Mouse (Mus musculus): ENCODE results near the gene Aloxe3. TPM values are rescaled to one million over a fixed set of nuclear protein-coding genes. Genes with fewer than 3 reads are reported as not detected.

Gene Aloxe3
- total RNA-seq, 2 experiments from 2014 or later, result 5.8 to 6.6 TPM

DNA sequence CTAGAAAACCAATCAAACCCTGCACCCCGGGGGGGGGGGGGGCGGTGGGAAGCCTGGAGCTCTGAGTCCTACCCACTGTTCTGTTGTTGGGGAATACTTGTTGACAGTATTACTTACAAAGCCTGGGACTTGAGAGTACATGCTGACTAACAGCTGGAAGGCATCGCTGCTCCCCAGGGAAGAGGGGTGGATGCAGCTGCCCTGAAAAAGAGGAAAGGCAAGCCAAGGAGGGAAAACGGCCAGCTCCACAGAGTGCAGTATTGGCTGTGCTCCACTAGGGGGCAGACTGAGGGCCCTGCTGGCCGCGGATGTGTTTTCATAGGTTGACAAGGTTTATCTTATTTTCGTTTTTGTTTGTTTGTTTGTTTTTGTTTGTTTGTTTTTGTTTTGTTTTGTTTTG, 45.9 kb downstream of the Aloxe3 start:
- DNase-seq (ENCODE audit: low spot score in 2 of 2), result peak; percentile 75 to 81

DNA sequence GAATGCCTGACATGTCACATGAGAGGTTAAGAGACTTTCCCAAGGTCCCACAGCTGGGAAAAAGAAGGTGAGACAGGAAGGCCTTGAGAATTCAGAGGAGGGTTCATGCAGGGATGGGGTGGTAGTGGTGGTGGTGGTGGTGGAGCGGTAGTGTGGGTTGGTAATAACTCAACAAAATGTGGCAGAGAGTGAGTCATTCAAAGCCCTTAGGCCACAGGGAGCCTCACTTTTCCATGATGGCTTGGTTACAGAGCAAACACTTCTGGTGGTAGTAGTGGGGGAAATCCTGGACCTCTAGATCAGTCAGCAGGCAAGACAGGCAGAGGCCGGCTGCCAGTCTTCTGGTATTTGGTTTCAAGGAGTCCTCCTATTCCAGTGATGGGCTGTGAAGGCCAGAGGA, 46.9 kb downstream of the Aloxe3 start:
- no peak for DNase-seq (ENCODE audit: low spot score in 2 of 2)

DNA sequence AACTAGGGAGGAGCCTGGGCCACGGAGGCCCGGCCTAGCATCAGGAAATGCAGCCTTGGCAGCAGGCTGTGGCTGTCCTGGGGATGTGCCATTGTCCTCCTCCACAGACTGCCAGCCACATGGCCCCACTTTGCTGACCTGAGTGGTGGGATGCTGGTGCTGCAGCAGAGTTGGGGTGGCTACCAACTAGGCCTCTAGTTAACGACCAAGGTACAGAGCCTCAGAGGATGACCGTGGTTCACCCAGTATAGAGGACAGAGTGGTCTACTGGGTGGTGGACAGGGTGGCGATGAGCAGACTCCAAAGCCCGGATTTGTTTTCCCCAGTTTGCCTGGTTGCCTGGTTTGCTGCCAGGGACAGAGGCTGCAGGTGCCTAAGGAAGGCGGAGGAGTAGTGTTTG, 49.0 kb downstream of the Aloxe3 start:
- no peak for DNase-seq (ENCODE audit: low spot score in 2 of 2)

DNA sequence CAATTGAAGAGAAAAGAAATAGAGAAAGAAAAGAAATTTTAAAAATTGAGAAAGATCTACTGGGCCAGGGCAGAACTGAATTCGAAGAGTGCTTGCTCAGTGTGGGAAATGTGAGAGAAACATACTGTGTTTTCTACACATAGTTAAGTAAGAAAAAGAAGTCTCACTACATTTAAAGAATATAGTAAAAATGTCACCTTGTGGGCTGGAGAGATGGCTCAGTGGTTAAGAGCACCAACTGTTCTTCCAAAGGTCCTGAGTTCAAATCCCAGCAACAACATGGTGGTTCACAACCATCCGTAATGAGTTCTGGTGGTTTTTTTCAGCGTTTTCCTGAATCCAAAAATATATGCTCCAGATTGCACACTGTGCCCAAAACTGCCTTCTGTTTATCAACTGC, 52.8 kb downstream of the Aloxe3 start:
- DNase-seq (ENCODE audit: low spot score in 2 of 2), result no peak

DNA sequence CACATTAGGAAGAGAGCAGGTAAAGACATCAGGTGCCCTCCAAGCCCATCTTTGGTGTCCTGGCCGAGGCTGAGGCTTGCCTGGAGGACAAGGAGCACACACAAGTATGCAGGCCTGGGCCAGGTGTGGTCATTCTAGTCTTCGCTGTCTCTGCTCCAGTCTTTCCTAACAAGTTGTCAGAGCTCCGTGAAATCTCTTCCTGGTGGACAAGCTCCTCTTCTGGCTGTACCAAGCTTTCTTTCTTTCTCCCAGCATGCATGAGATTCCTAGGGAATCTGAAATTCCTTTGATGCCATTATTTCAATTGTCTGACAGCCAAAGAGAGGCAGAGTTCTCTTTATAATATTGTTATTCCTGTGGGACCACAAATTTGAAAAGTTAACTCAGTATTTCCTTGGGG, 53.8 kb downstream of the Aloxe3 start:
- DNase-seq (ENCODE audit: low spot score in 2 of 2), result no peak

DNA sequence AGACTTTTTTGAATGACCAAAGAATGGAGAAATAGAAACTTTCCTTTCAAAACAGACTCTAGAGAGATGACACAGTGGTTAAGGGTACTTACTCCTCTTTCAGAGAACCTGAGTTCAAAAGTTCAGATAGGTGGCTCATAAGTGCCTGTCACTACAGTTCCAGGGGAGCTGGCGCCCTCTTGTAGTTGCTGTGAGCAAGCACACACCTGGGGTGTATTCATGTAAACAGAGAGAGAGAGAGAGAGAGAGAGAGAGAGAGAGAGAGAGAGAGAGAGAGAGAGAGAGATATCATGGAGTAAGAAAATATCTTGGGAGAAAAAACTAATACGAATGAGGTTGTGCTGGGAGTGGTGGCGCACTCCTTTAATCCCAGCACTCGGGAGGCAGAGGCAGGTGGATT, 54.4 kb downstream of the Aloxe3 start:
- DNase-seq (ENCODE audit: low spot score in 2 of 2), result no peak

DNA sequence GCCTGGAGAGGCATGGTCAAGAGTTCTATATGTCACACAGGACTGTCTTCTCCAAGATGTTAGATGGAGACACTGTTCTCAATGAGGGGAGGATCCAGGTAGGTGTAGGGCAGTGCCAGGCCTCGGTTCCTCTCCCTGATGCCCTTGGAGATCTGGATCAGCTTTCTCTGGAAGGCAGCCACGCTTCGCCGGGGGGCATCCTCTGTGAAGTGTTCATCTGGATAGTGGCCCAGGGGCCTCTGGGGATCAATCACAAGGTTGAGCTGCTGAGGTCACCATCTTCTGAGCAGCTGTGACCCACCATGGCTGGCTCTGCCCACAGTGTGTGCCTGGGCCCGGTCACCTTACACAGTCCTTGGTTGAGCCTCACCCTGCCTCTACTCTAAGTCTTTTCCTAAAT, 59.3 kb downstream of the Aloxe3 start:
- no peak for DNase-seq (ENCODE audit: low spot score in 2 of 2)

DNA sequence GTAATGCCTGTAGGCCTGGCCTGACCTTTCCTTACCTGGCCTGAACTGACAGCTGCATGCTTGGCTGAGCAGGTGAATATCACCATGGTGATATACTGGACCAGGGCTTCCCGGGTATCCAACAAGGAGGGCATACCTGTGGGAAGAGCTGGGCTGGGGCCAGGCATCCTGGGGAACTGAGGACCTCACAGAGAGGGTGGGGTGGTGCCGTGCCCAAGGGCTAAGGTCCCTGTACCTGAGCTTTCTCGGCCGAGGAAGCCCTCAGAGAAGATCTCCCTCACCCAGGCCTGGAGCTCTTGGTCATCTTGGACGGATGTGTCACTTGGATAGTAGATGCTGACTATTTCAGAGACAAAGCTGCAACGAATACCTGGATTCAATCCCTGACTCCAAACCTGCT, 60.2 kb downstream of the Aloxe3 start:
- DNase-seq (ENCODE audit: low spot score in 2 of 2), result no peak

DNA sequence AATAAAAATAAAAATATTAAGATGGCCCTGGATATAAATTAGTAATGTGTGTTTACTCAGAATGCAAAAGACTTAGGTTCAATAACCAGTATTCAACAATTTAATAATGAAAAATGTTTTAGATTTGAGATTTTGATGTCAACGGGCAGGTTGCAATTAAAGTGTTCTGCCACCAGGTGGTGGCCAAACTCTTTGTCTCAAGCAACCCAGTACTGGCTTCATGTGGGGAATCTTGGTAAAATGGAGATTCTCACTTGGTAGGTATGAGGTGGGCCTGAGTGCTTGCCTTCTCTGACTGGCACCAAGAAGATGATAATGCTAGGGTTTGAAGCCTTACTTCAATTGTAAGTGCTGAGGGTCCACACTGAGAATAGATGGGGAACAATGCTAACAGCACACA, 67.1 kb downstream of the Aloxe3 start:
- DNase-seq (ENCODE audit: low spot score in 2 of 2), result peak; percentile 48 to 65

DNA sequence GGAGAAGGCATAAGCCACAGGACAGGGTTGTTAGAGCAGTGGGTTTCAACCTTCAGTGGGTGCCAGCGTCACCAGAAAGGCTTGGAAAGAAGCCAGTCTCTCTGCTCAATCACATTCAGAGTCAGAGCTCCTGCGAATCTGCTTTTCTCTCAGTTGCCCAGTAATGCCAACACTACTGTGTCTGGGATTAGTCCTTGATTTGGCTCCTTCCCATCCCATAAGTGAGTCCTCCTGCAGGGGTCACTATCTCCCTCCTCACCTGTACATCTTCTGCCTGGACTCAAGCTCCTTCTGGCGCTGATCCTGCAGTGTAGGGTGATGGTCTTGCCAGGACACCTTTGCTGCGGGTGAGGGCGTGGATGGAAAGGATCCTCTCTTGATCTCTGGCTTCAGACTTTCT, 71.1 kb downstream of the Aloxe3 start:
- peak in 1 of 2 experiments; percentile 24 for DNase-seq (ENCODE audit: low spot score in 2 of 2)

DNA sequence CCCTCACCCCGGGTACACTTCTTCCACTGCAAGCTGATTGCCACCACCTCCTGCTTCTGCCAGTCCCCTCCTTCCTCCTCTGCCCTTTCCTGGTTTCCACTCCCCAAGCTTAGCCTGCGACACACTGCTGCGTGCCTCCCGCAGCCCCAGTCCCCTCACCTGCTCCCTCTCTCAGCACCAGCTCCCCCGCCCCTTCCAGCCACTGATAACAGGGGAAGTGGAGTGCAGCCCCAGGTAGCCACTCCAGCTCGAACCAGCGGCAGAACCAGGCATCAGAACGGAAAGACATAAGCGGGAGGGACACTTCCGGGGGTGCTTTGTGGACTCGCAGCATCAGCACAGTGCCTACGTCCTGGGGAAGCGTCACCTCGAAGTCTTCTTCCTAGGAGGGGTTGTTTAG, 71.5 kb downstream of the Aloxe3 start:
- peak in 1 of 2 experiments; percentile 22 for DNase-seq (ENCODE audit: low spot score in 2 of 2)

DNA sequence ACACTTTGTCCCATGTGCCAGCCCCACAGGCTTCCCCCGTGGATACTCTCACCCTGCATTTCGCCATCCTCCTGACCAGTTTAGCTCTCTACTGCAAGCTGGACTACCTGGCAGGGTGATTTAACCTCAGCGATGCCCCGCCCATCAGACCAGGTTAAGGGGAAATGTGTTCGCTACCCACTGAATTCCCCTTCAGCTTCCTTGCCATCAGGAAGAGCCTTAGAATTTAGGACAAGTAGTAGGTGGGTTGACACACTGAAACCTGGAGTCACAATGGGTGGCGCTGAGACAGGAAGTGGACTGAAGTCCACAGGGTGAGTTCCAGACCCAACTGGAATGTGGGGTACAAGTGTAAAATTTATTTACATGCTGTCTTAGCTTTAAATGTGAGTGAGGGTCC, 72.0 kb downstream of the Aloxe3 start, which contains the start of gene Alox8:
TSS of gene Alox8 (minus strand) at position 101 of the 400 bp plus-strand sequence.
- no peak for DNase-seq (ENCODE audit: low spot score in 2 of 2)

Other genes starting within 250 kb of the Aloxe3 start
- gene Rnf222, start 237.3 kb upstream of the Aloxe3 start, total RNA-seq (2021), result not detected
- 100 to 1,000 TPM; 734 to 739 TPM for gene Rpl26, start 224.3 kb upstream of the Aloxe3 start, total RNA-seq (2021)
- gene Odf4, start 198.8 kb upstream of the Aloxe3 start, total RNA-seq (2021), result under 1 TPM; 0.45 to 0.62 TPM
- 10 to 100 TPM; 12.2 to 17.4 TPM for gene Arhgef15, start 168.4 kb upstream of the Aloxe3 start, total RNA-seq (2021)
- 1 to 10 TPM; 4.3 to 4.4 TPM for gene Slc25a35, start 157.8 kb upstream of the Aloxe3 start, total RNA-seq (2021)
- 10 to 100 TPM; 16.2 to 20.5 TPM for gene Rangrf, start 150.7 kb upstream of the Aloxe3 start, total RNA-seq (2021)
- gene Pfas, start 117.4 kb upstream of the Aloxe3 start, total RNA-seq (2021), result 10 to 100 TPM; 26.2 to 37.5 TPM
- 10 to 100 TPM; 41.1 to 50.7 TPM for gene Ctc1, start 110.0 kb upstream of the Aloxe3 start, total RNA-seq (2021)
- 1 to 10 TPM; 5.3 to 6.0 TPM for gene Aurkb, start 80.2 kb upstream of the Aloxe3 start, total RNA-seq (2021)
- gene Borcs6, start 66.2 kb upstream of the Aloxe3 start, total RNA-seq (2021), result 10 to 100 TPM; 24.2 to 24.9 TPM
- 10 to 100 TPM; 10.4 to 14.0 TPM for gene Tmem107, start 55.1 kb upstream of the Aloxe3 start, total RNA-seq (2021)
- gene Vamp2, start 37.4 kb upstream of the Aloxe3 start, total RNA-seq (2021), result 1,000 to 10,000 TPM in 1 of 2 experiments, 100 to 1,000 TPM in 1; 909 to 1,029 TPM
- 10 to 100 TPM; 54.4 to 67.2 TPM for gene Per1, start 30.7 kb upstream of the Aloxe3 start, total RNA-seq (2021)
- gene Hes7, start 5.5 kb upstream of the Aloxe3 start, total RNA-seq (2021), result under 1 TPM; 0.54 to 0.96 TPM
- gene 9130213A22Rik, start 3.3 kb upstream of the Aloxe3 start, total RNA-seq (2021), result under 1 TPM; 0.59 to 0.89 TPM
- gene Alox12b, start 31.1 kb downstream of the Aloxe3 start, total RNA-seq (2021), result under 1 TPM; 0.27 to 0.31 TPM
- gene Alox8, start 71.9 kb downstream of the Aloxe3 start, total RNA-seq (2021), result 1 to 10 TPM; 5.2 to 6.9 TPM
- under 1 TPM; 0.60 to 0.94 TPM for gene Gucy2e, start 111.1 kb downstream of the Aloxe3 start, total RNA-seq (2021)
- 10 to 100 TPM; 16.6 to 18.2 TPM for gene Cntrob, start 197.9 kb downstream of the Aloxe3 start, total RNA-seq (2021)
- gene Trappc1, start 198.1 kb downstream of the Aloxe3 start, total RNA-seq (2021), result 10 to 100 TPM; 74.5 to 83.6 TPM
- 10 to 100 TPM; 12.3 to 14.7 TPM for gene Kcnab3, start 200.4 kb downstream of the Aloxe3 start, total RNA-seq (2021)
- gene Rnf227, start 214.6 kb downstream of the Aloxe3 start, total RNA-seq (2021), result 10 to 100 TPM; 72.6 to 76.6 TPM
- gene Chd3, start 243.5 kb downstream of the Aloxe3 start, total RNA-seq (2021), result 100 to 1,000 TPM; 540 to 617 TPM